Mouse (Mus musculus): ENCODE data around the gene Fam178b. TPM values are rescaled to one million over a fixed set of nuclear protein-coding genes. Genes with fewer than 3 reads are reported as not detected.
"Not testable (repeated sequence)": the region's sequence is repeated elsewhere in the genome, so short reads cannot be mapped to it uniquely, and the experiment has no call there.

The Fam178b gene
- polyA plus RNA-seq, 1 experiment from 2014 or later, result 0.53 TPM

GRCm38 (mm10) chr1:36668007-36668406 lies 15.0 kb downstream of the Fam178b start:
- not testable (repeated sequence) for H3K9ac ChIP-seq; H3K4me2 ChIP-seq (replicated peaks); ATAC-seq (ENCODE audit: low FRiP score, low read depth); H3K27me3 ChIP-seq; H3K9me3 ChIP-seq; H3K36me3 ChIP-seq; H3K4me3 ChIP-seq; H3K4me1 ChIP-seq; H3K27ac ChIP-seq
- 54% methylated on average over 4 of the region's 4 CpGs for WGBS

GRCm38 (mm10) chr1:36665934-36666333 lies 17.0 kb downstream of the Fam178b start:
- 45% methylated on average over 4 of the region's 4 CpGs for WGBS

GRCm38 (mm10) chr1:36665165-36665723 lies 17.7 kb downstream of the Fam178b start:
- no peak overlapping the region for H3K4me3 ChIP-seq
- no peak overlapping the region for H3K27ac ChIP-seq
- H3K36me3 ChIP-seq, result no peaks in the 10 kb centered on the region
- peak; percentile 30; the same call in 1 of the 2 replicates for ATAC-seq (ENCODE audit: low FRiP score, low read depth)
- peaks cover 8% of the 10 kb centered on the region; the same call in 1 of the 2 replicates for H3K4me1 ChIP-seq
- H3K27me3 ChIP-seq, result no peaks in the 10 kb centered on the region
- H3K9ac ChIP-seq, result no peak overlapping the region
- WGBS, result 73% methylated on average over 11 of the region's 11 CpGs
- H3K4me2 ChIP-seq (replicated peaks), result no peak overlapping the region
- no peaks in the 10 kb centered on the region for H3K9me3 ChIP-seq

More at GRCm38 (mm10) chr1:36665934-36666333, 17.0 kb downstream of the Fam178b start:
- no peaks in the 10 kb centered on the region for H3K9me3 ChIP-seq
- no peaks in the 10 kb centered on the region for H3K27me3 ChIP-seq
- peaks cover 8% of the 10 kb centered on the region; the same call in 1 of the 2 replicates for H3K4me1 ChIP-seq
- no peak overlapping the region for H3K4me2 ChIP-seq (replicated peaks)
- H3K9ac ChIP-seq, result no peak overlapping the region
- no peak overlapping the region for H3K4me3 ChIP-seq
- H3K27ac ChIP-seq, result no peak overlapping the region
- ATAC-seq (ENCODE audit: low FRiP score, low read depth), result peak; percentile 32; the same call in 1 of the 2 replicates
- H3K36me3 ChIP-seq, result no peaks in the 10 kb centered on the region

GRCm38 (mm10) chr1:36664457-36664856 lies 18.5 kb downstream of the Fam178b start:
- H3K36me3 ChIP-seq, result no peaks in the 10 kb centered on the region
- no peaks in the 10 kb centered on the region for H3K9me3 ChIP-seq
- WGBS, result 71% methylated on average over 4 of the region's 4 CpGs
- no peak overlapping the region for H3K27ac ChIP-seq
- H3K4me2 ChIP-seq (replicated peaks), result no peak overlapping the region
- peaks cover 8% of the 10 kb centered on the region; the same call in 1 of the 2 replicates for H3K4me1 ChIP-seq
- no peak for ATAC-seq (ENCODE audit: low FRiP score, low read depth)
- no peak overlapping the region for H3K4me3 ChIP-seq
- no peaks in the 10 kb centered on the region for H3K27me3 ChIP-seq
- H3K9ac ChIP-seq, result no peak overlapping the region

- no peak for ATAC-seq (ENCODE audit: low FRiP score, low read depth)
- Histone ChIP-seq H3K4me3 (no peak overlapping the region), H3K4me1 (no peaks in the 10 kb centered on the region), H3K4me2 (replicated peaks) (no peak overlapping the region), H3K27me3 (no peaks in the 10 kb centered on the region), H3K9ac (no peak overlapping the region), H3K27ac (no peak overlapping the region), H3K9me3 (no peaks in the 10 kb centered on the region), H3K36me3 (no peaks in the 10 kb centered on the region)
- WGBS, result 79% methylated on average over 7 of the region's 7 CpGs
Observed at GRCm38 (mm10) chr1:36658621-36659399, 24.2 kb downstream of the Fam178b start.

GRCm38 (mm10) chr1:36657658-36658415 lies 25.1 kb downstream of the Fam178b start:
- no peaks in the 10 kb centered on the region for H3K9me3 ChIP-seq
- no peak overlapping the region for H3K9ac ChIP-seq
- no peaks in the 10 kb centered on the region for H3K36me3 ChIP-seq
- ATAC-seq (ENCODE audit: low FRiP score, low read depth), result no peak
- no peak overlapping the region for H3K4me3 ChIP-seq
- H3K27me3 ChIP-seq, result no peaks in the 10 kb centered on the region
- WGBS, result 82% methylated on average over 4 of the region's 4 CpGs
- no peak overlapping the region for H3K27ac ChIP-seq
- no peaks in the 10 kb centered on the region for H3K4me1 ChIP-seq
- H3K4me2 ChIP-seq (replicated peaks), result no peak overlapping the region

GRCm38 (mm10) chr1:36656233-36656632 lies 26.8 kb downstream of the Fam178b start:
- H3K9me3 ChIP-seq, result no peaks in the 10 kb centered on the region
- no peak for ATAC-seq (ENCODE audit: low FRiP score, low read depth)
- H3K4me1 ChIP-seq, result no peaks in the 10 kb centered on the region
- H3K4me2 ChIP-seq (replicated peaks), result no peak overlapping the region
- no peaks in the 10 kb centered on the region for H3K27me3 ChIP-seq
- no peak overlapping the region for H3K27ac ChIP-seq
- 71% methylated on average over 3 of the region's 3 CpGs for WGBS
- no peaks in the 10 kb centered on the region for H3K36me3 ChIP-seq
- no peak overlapping the region for H3K9ac ChIP-seq
- H3K4me3 ChIP-seq, result no peak overlapping the region

GRCm38 (mm10) chr1:36655039-36655438 lies 27.9 kb downstream of the Fam178b start:
- no peak for ATAC-seq (ENCODE audit: low FRiP score, low read depth)
- WGBS, result 85% methylated on average over 5 of the region's 5 CpGs

GRCm38 (mm10) chr1:36647631-36648030 lies 35.4 kb downstream of the Fam178b start:
- H3K4me2 ChIP-seq (replicated peaks), result no peak overlapping the region
- no peaks in the 10 kb centered on the region for H3K9me3 ChIP-seq
- no peak overlapping the region for H3K27ac ChIP-seq
- WGBS, result 56% methylated on average over 5 of the region's 5 CpGs
- no peaks in the 10 kb centered on the region for H3K27me3 ChIP-seq
- no peaks in the 10 kb centered on the region for H3K4me1 ChIP-seq
- H3K9ac ChIP-seq, result no peak overlapping the region
- no peaks in the 10 kb centered on the region for H3K36me3 ChIP-seq
- no peak for ATAC-seq (ENCODE audit: low FRiP score, low read depth)
- no peak overlapping the region for H3K4me3 ChIP-seq

More at GRCm38 (mm10) chr1:36655039-36655438, 27.9 kb downstream of the Fam178b start:
- H3K4me2 ChIP-seq (replicated peaks), result no peak overlapping the region
- H3K9ac ChIP-seq, result no peak overlapping the region
- no peak overlapping the region for H3K27ac ChIP-seq
- H3K27me3 ChIP-seq, result no peaks in the 10 kb centered on the region
- H3K4me3 ChIP-seq, result no peak overlapping the region
- no peaks in the 10 kb centered on the region for H3K4me1 ChIP-seq
- no peaks in the 10 kb centered on the region for H3K9me3 ChIP-seq
- H3K36me3 ChIP-seq, result no peaks in the 10 kb centered on the region

- no peaks in the 10 kb centered on the region for H3K36me3 ChIP-seq
- 69% methylated on average over 3 of the region's 3 CpGs for WGBS
- no peak for ATAC-seq (ENCODE audit: low FRiP score, low read depth)
- H3K27ac ChIP-seq, result no peak overlapping the region
- H3K27me3 ChIP-seq, result no peaks in the 10 kb centered on the region
- H3K4me3 ChIP-seq, result no peak overlapping the region
- no peaks in the 10 kb centered on the region for H3K9me3 ChIP-seq
- no peaks in the 10 kb centered on the region for H3K4me1 ChIP-seq
- no peak overlapping the region for H3K4me2 ChIP-seq (replicated peaks)
- H3K9ac ChIP-seq, result no peak overlapping the region
Observed at GRCm38 (mm10) chr1:36646285-36646684, 36.7 kb downstream of the Fam178b start.

GRCm38 (mm10) chr1:36644615-36645007 lies 38.4 kb downstream of the Fam178b start:
- H3K36me3 ChIP-seq, result no peaks in the 10 kb centered on the region

GRCm38 (mm10) chr1:36643957-36644614 lies 38.9 kb downstream of the Fam178b start:
- WGBS, result 85% methylated on average over 7 of the region's 7 CpGs
- Histone ChIP-seq H3K27me3 (no peaks in the 10 kb centered on the region), H3K4me1 (no peaks in the 10 kb centered on the region), H3K4me2 (replicated peaks) (no peak overlapping the region), H3K27ac (no peak overlapping the region), H3K36me3 (no peaks in the 10 kb centered on the region), H3K4me3 (no peak overlapping the region), H3K9me3 (no peaks in the 10 kb centered on the region), H3K9ac (no peak overlapping the region)
- no peak for ATAC-seq (ENCODE audit: low FRiP score, low read depth)

More at GRCm38 (mm10) chr1:36644615-36645007, 38.4 kb downstream of the Fam178b start:
- Histone ChIP-seq H3K4me3 (no peak overlapping the region), H3K27me3 (no peaks in the 10 kb centered on the region), H3K27ac (no peak overlapping the region), H3K4me1 (no peaks in the 10 kb centered on the region), H3K4me2 (replicated peaks) (no peak overlapping the region), H3K9me3 (no peaks in the 10 kb centered on the region), H3K9ac (no peak overlapping the region)
- ATAC-seq (ENCODE audit: low FRiP score, low read depth), result no peak
- WGBS, result 86% methylated on average over 9 of the region's 9 CpGs

Data from limb, embryonic 13.5 days (tissue).